Mouse (Mus musculus) kidney, embryonic 14.5 days (tissue): ENCODE data around the gene Daw1. TPM values are rescaled to one million over a fixed set of nuclear protein-coding genes. Genes with fewer than 3 reads are reported as not detected.

Experiments used
- ATAC-seq: fragments of 200-750 bp; cut with Nextera tagmentation; 2 replicates; pipeline ENCODE4 v1.8.0; 2017; ENCODE audit warnings: moderate number of reproducible peaks, mild to moderate bottlenecking, moderate TSS enrichment, moderate library complexity; ENCODE audit not compliant: low FRiP score, low TSS enrichment
- H3K27ac ChIP-seq: fragments of 300-500 bp; sonication (generic); 2 replicates; pipeline ENCODE4 v1.5.1; 2014; ENCODE audit warnings: low read depth, mild to moderate bottlenecking, low read length, moderate library complexity, mixed read lengths
- H3K27me3 ChIP-seq: fragments of 300-500 bp; sonication (generic); 2 replicates; pipeline ENCODE4 v1.6.1; 2014; ENCODE audit warnings: mild to moderate bottlenecking, low read length; ENCODE audit not compliant: control insufficient read depth, insufficient read depth
- H3K36me3 ChIP-seq: fragments of 300-500 bp; sonication (generic); 2 replicates; pipeline ENCODE4 v1.6.1; 2014; ENCODE audit warnings: low read length, mixed read lengths; ENCODE audit not compliant: control insufficient read depth, insufficient read depth
- H3K4me1 ChIP-seq: fragments of 300-500 bp; sonication (generic); 2 replicates; pipeline ENCODE4 v1.6.1; 2014; ENCODE audit warnings: low read length, mixed read lengths; ENCODE audit not compliant: control insufficient read depth, insufficient read depth
- H3K4me2 ChIP-seq: fragments of 300-500 bp; sonication (generic); replicated peaks from 2 replicates; pipeline ENCODE4 v1.6.1; 2014; ENCODE audit warnings: low read depth, mild to moderate bottlenecking, low read length
- H3K4me3 ChIP-seq: fragments of 300-500 bp; sonication (generic); 2 replicates; pipeline ENCODE4 v1.5.1; 2014; ENCODE audit warnings: mild to moderate bottlenecking, low read length
- H3K9ac ChIP-seq: fragments of 300-500 bp; sonication (generic); 2 replicates; pipeline ENCODE4 v1.6.1; 2014; ENCODE audit warnings: low read depth, mild to moderate bottlenecking, low read length, moderate library complexity
- H3K9me3 ChIP-seq: fragments of 300-500 bp; sonication (generic); 2 replicates; pipeline ENCODE4 v1.6.1; 2016; ENCODE audit warnings: low read length; ENCODE audit not compliant: control insufficient read depth
- WGBS: fragments of 180-500 bp; shearing (Covaris S2); extraction: QIAGEN DNeasy Blood & Tissue Kit; methylation state at CpG from one replicate; pipeline ENCODE4 v1.1.7; 2014; 5-methylcytosine and 5-hydroxymethylcytosine counted together
- polyA plus RNA-seq: library from polyadenylated mRNA; unstranded; fragments of >200 nt; fragmentation: Nextera tagmentation; extraction: Ambion mirVana; gene quantifications from 2 replicates; pipeline ENCODE4 v1.2.1, GENCODE M21; 2014

Gene Daw1
- polyA plus RNA-seq, 1 experiment from 2014 or later: not detected

- no peak for ATAC-seq
- H3K4me3 ChIP-seq: no peak overlapping the region
- H3K9ac ChIP-seq: no peak overlapping the region
- H3K4me1 ChIP-seq: no peaks in the 10 kb centered on the region
- H3K4me2 ChIP-seq: no peak overlapping the region
- H3K36me3 ChIP-seq: no peaks in the 10 kb centered on the region
- no peak overlapping the region for H3K27ac ChIP-seq
- H3K27me3 ChIP-seq: no peaks in the 10 kb centered on the region
- no peaks in the 10 kb centered on the region for H3K9me3 ChIP-seq
- WGBS: 66% methylated on average over 7 of the region's 7 CpGs
These were observed 23.7 kb upstream of the Daw1 start for GRCm38 (mm10) chr1:83135829-83136228.

- ATAC-seq: no peak
- Histone ChIP-seq H3K4me2 (no peak overlapping the region), H3K27me3 (no peaks in the 10 kb centered on the region), H3K4me1 (no peaks in the 10 kb centered on the region), H3K9me3 (no peaks in the 10 kb centered on the region), H3K4me3 (no peak overlapping the region), H3K27ac (no peak overlapping the region), H3K36me3 (no peaks in the 10 kb centered on the region), H3K9ac (no peak overlapping the region)
- 83% methylated on average over 8 of the region's 8 CpGs for WGBS
These were observed 21.7 kb upstream of the Daw1 start for GRCm38 (mm10) chr1:83137847-83138246.

DNA sequence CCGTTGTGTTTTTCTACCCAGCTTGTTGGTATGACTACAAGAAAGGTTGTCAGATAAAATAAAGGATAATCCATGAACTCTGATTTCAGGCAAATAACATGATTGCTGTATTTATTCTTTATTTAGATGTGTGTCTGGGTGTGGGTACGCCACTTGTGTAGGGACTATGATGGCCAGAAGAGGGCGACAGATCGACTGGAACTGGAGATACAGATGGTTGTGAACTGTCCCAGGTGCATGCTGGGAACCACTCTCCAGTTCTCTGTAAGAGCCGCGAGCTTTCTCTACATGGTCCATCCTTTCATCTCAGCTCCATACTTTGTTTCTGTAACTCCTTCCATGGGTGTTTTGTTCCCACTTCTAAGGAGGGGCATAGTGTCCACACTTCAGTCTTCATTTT, 20.8 kb upstream of the Daw1 start:
- no peak overlapping the region for H3K4me3 ChIP-seq
- H3K4me2 ChIP-seq: no peak overlapping the region
- H3K27me3 ChIP-seq: no peaks in the 10 kb centered on the region
- 92% methylated on average over 6 of the region's 6 CpGs for WGBS
- H3K9me3 ChIP-seq: no peaks in the 10 kb centered on the region
- H3K4me1 ChIP-seq: no peaks in the 10 kb centered on the region
- no peak for ATAC-seq
- no peak overlapping the region for H3K27ac ChIP-seq
- no peak overlapping the region for H3K9ac ChIP-seq
- no peaks in the 10 kb centered on the region for H3K36me3 ChIP-seq

GRCm38 (mm10) chr1:83141510-83141909, 18.0 kb upstream of the Daw1 start:
- Histone ChIP-seq H3K36me3 (no peaks in the 10 kb centered on the region), H3K4me1 (no peaks in the 10 kb centered on the region), H3K4me2 (no peak overlapping the region), H3K9me3 (no peaks in the 10 kb centered on the region), H3K27ac (no peak overlapping the region), H3K9ac (no peak overlapping the region), H3K27me3 (no peaks in the 10 kb centered on the region), H3K4me3 (no peak overlapping the region)
- WGBS: 87% methylated on average over 8 of the region's 8 CpGs
- ATAC-seq: no peak

GRCm38 (mm10) chr1:83142055-83142454, 17.5 kb upstream of the Daw1 start:
- Histone ChIP-seq H3K4me1 (no peaks in the 10 kb centered on the region), H3K27me3 (no peaks in the 10 kb centered on the region), H3K27ac (no peak overlapping the region), H3K9me3 (no peaks in the 10 kb centered on the region), H3K4me3 (no peak overlapping the region), H3K36me3 (no peaks in the 10 kb centered on the region), H3K9ac (no peak overlapping the region), H3K4me2 (no peak overlapping the region)
- ATAC-seq: no peak
- WGBS: 83% methylated on average over 5 of the region's 5 CpGs

- Histone ChIP-seq H3K4me1 (no peaks in the 10 kb centered on the region), H3K27me3 (no peaks in the 10 kb centered on the region), H3K9me3 (no peaks in the 10 kb centered on the region), H3K36me3 (no peaks in the 10 kb centered on the region), H3K4me2 (no peak overlapping the region), H3K9ac (no peak overlapping the region), H3K4me3 (no peak overlapping the region), H3K27ac (no peak overlapping the region)
- WGBS: 93% methylated on average over 2 of the region's 2 CpGs
- no peak for ATAC-seq
These were observed 13.0 kb upstream of the Daw1 start for GRCm38 (mm10) chr1:83146547-83146946.

- Histone ChIP-seq H3K4me1 (no peaks in the 10 kb centered on the region), H3K4me2 (no peak overlapping the region), H3K27ac (no peak overlapping the region), H3K27me3 (no peaks in the 10 kb centered on the region), H3K9me3 (no peaks in the 10 kb centered on the region), H3K4me3 (no peak overlapping the region), H3K9ac (no peak overlapping the region), H3K36me3 (no peaks in the 10 kb centered on the region)
- no peak for ATAC-seq
- 75% methylated on average over 3 of the region's 3 CpGs for WGBS
These were observed 9.3 kb upstream of the Daw1 start for GRCm38 (mm10) chr1:83150227-83150626.

DNA sequence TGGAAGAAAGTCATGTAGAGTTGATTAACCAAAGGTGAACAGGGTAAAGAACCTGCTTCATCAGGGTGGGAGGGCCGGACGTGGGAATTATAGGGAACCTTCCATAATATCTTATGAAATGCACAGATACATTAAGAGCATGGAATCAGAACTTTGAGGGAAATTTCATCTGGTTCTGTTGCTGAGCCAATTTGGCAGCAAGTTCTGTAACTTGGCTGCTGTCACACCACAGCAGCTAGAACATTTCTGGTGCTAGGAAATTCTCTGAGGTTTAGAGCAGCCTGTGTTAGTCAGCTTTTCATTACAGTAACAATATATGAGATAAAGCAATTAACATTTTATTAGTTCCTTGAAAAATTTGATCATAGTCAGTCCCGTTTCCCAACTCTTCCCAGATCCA, 6.6 kb upstream of the Daw1 start:
- Histone ChIP-seq H3K36me3 (no peaks in the 10 kb centered on the region), H3K9ac (no peak overlapping the region), H3K4me2 (no peak overlapping the region), H3K4me3 (no peak overlapping the region), H3K9me3 (no peaks in the 10 kb centered on the region), H3K27ac (no peak overlapping the region), H3K4me1 (no peaks in the 10 kb centered on the region), H3K27me3 (no peaks in the 10 kb centered on the region)
- WGBS: 85% methylated on average over 3 of the region's 3 CpGs
- no peak for ATAC-seq

DNA sequence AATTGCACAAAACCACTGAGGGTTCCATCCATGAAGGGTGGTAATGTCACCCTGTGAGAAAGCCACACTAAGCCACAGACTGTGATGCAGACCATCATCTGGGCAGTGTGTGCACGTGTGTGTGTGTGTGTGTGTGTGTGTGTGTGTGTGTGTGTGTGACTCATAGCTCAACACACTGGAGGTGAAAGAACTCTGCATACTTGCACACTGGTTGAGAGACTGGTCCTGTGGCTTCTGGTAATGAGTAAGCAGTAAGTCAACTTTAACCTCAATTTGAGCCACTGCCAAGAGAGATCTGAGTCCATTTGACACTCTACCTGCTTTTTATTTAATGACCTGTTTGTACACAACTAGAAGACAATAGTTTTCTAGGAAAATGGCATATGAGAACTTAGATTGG, 2.7 kb upstream of the Daw1 start:
- Histone ChIP-seq H3K27me3 (no peaks in the 10 kb centered on the region), H3K9ac (no peak overlapping the region), H3K27ac (no peak overlapping the region), H3K4me2 (no peak overlapping the region), H3K36me3 (no peaks in the 10 kb centered on the region), H3K9me3 (no peaks in the 10 kb centered on the region), H3K4me3 (no peak overlapping the region), H3K4me1 (0 out of 2 replicates have a peak, but pooled peaks cover 3% of the 10 kb centered on the region)
- no peak for ATAC-seq
- 53% methylated on average over 1 of the region's 1 CpGs for WGBS

DNA sequence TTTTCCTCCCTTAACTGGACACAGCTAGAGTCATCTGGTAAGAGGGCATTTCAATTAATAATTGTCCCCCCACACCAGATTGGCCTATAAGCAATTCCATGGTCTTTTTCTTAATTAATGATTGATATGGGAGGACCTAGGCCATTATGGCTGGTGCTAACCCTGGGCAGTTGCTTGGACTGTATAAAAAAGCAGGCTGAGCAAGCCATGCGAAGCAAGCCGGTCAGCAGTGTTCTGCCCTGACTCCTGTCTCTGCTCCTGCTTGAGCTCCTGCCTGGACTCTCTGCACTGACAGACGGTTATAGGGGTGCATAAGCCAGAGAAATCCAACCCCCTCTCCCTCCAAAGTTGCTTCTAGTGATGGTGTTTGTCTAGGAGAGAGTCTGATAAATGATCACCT, 2.1 kb downstream of the Daw1 start:
- Histone ChIP-seq H3K27me3 (no peaks in the 10 kb centered on the region), H3K9ac (no peak overlapping the region), H3K4me2 (no peak overlapping the region), H3K9me3 (no peaks in the 10 kb centered on the region), H3K27ac (no peak overlapping the region), H3K4me3 (no peak overlapping the region), H3K36me3 (no peaks in the 10 kb centered on the region), H3K4me1 (0 out of 2 replicates have a peak, but pooled peaks cover 3% of the 10 kb centered on the region)
- peak; percentile 63; the same call in 1 of the 2 replicates for ATAC-seq
- WGBS: 43% methylated on average over 3 of the region's 3 CpGs
